Mouse (Mus musculus): ENCODE data around the gene Cdkn2d. TPM values are rescaled to one million over a fixed set of nuclear protein-coding genes. Genes with fewer than 3 reads are reported as not detected.
A peak's percentile ranks its signal among the peaks of the same experiment; 100 is the strongest.

The Cdkn2d gene
- polyA plus RNA-seq, 1 experiment from 2014 or later, result 129 TPM

- WGBS, result 75% methylated on average over 13 of the region's 13 CpGs
- ATAC-seq (ENCODE audit: low FRiP score), result no peak
- Histone ChIP-seq H3K4me2 (peak overlapping the region; percentile 79), H3K27ac (replicated peaks) (peak overlapping the region; percentile 91), H3K9me3 (replicated peaks) (no peaks in the 10 kb centered on the region), H3K4me3 (replicated peaks) (peak overlapping the region; percentile 76), H3K27me3 (replicated peaks) (no peaks in the 10 kb centered on the region), H3K9ac (replicated peaks) (peak overlapping the region; percentile 67; the same call in 1 of the 2 replicates), H3K36me3 (peaks cover 19% of the 10 kb centered on the region), H3K4me1 (peaks cover 47% of the 10 kb centered on the region)
Observed at GRCm38 (mm10) chr9:21288404-21289336, 2.5 kb downstream of the Cdkn2d start.

DNA sequence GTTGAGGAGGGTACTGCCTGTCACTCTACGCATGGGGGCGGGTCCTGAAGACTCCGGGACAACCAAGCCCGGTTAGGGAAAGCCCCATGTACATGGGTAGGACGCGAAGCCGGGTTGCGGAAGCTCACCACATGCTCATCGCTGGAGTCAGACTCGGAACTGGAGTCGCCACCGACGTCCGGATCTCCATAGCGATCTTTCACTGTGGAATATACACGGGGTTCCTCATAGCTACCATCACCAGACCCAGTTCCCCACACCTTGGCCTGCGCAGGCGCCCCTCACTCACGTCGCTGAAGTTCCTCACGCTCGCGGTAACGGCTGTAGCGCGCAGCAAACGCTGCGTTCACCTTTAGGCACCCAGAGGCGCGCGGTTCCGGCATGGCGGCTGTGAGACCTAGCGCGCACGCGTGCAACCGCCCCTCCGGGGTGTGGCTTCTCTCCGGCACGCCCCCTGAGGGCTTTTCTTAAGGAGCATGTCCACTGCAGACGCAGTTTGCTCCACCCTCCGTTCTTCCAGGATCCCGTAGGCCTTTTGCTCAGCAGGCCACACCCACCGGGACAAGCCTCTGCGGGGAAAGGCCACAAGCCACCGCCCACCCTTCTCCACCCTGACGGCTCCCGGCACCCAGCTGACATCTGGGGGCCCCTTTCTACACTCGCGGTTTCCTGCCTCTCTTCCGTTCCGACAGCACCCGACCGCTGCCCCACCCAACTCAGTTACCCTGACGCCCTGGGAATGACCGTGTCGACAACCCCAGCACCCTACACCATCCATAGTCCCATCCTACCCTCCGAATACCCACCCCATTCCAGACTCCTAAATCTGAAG, 3.4 kb downstream of the Cdkn2d start, which contains the start of gene Kri1:
Kri1 (minus strand) TSS at position 399 of the 832 bp plus-strand sequence.
- ATAC-seq (ENCODE audit: low FRiP score), result peak; percentile 82
- Histone ChIP-seq H3K9ac (replicated peaks) (peak within 1 kb of the TSS; percentile 67), H3K36me3 (peaks cover 22% of the 10 kb centered on the region), H3K27me3 (replicated peaks) (no peaks in the 10 kb centered on the region), H3K4me2 (peak within 1 kb of the TSS; percentile 79), H3K4me1 (peaks cover 47% of the 10 kb centered on the region), H3K4me3 (replicated peaks) (peak within 1 kb of the TSS; percentile 76), H3K9me3 (replicated peaks) (no peaks in the 10 kb centered on the region), H3K27ac (replicated peaks) (peak within 1 kb of the TSS; percentile 91)
- under 1% methylated on average over 59 of the region's 59 CpGs for WGBS

DNA sequence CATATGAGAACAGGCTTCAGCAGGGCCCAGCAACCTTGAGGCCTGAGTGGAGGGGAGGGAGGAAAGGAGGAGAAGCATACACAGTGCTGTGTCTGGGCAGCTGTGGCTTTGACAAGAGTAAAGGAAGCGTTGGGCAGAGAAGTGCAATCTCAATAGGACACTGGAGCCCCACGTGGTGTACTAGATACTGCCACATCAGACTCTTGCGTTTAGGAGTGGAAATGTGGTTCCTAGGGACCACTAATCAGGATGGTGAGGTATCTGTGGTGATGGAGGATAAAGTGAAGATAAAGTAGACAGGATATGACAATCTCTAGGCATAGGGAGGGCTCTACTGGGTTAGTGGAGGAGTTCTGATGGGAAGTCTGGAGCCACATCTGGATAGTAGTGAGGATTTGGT, 4.5 kb downstream of the Cdkn2d start:
- Histone ChIP-seq H3K9me3 (replicated peaks) (no peaks in the 10 kb centered on the region), H3K27me3 (replicated peaks) (no peaks in the 10 kb centered on the region), H3K27ac (replicated peaks) (peak overlapping the region; percentile 91), H3K4me2 (peak overlapping the region; percentile 79), H3K4me3 (replicated peaks) (peak overlapping the region; percentile 76), H3K4me1 (peaks cover 45% of the 10 kb centered on the region), H3K36me3 (peaks cover 30% of the 10 kb centered on the region), H3K9ac (replicated peaks) (peak overlapping the region; percentile 67)
- 65% methylated on average over 3 of the region's 3 CpGs for WGBS
- ATAC-seq (ENCODE audit: low FRiP score), result no peak

DNA sequence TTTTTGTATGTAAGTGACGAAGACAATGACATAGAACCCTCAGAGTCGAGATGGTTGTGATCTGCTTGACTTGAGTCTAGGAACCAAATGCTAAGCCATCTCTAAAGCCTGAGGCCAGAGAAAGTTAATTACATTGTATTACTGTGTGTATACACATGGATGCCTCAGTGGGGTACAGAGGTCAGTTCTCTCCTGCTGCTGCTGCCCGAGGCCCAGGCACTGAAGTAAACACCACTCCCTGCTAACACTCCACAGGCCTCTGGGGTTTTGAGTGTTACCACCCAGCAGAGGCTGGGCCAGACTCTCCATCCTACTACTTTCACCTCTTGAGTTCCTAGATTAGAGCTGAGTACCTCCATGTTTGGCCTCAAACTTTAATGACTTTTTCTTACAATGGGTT, 7.2 kb downstream of the Cdkn2d start:
- ATAC-seq (ENCODE audit: low FRiP score), result no peak
- Histone ChIP-seq H3K4me2 (no peak overlapping the region), H3K4me3 (replicated peaks) (no peak overlapping the region), H3K9me3 (replicated peaks) (no peaks in the 10 kb centered on the region), H3K27ac (replicated peaks) (no peak overlapping the region), H3K4me1 (peaks cover 28% of the 10 kb centered on the region), H3K27me3 (replicated peaks) (no peaks in the 10 kb centered on the region), H3K9ac (replicated peaks) (no peak overlapping the region), H3K36me3 (peaks cover 53% of the 10 kb centered on the region)
- WGBS, result 88% methylated on average over 3 of the region's 3 CpGs

- H3K27me3 ChIP-seq (replicated peaks), result no peaks in the 10 kb centered on the region
- H3K27ac ChIP-seq (replicated peaks), result no peak overlapping the region
- no peak overlapping the region for H3K4me3 ChIP-seq (replicated peaks)
- ATAC-seq (ENCODE audit: low FRiP score), result no peak
- H3K36me3 ChIP-seq, result peaks cover 57% of the 10 kb centered on the region
- WGBS, result 88% methylated on average over 5 of the region's 5 CpGs
- H3K9me3 ChIP-seq (replicated peaks), result no peaks in the 10 kb centered on the region
- no peak overlapping the region for H3K4me2 ChIP-seq
- no peak overlapping the region for H3K9ac ChIP-seq (replicated peaks)
- peaks cover 24% of the 10 kb centered on the region for H3K4me1 ChIP-seq
Observed at GRCm38 (mm10) chr9:21283591-21283990, 7.6 kb downstream of the Cdkn2d start.

GRCm38 (mm10) chr9:21277776-21278175, 13.4 kb downstream of the Cdkn2d start:
- no peak overlapping the region for H3K4me2 ChIP-seq
- H3K9me3 ChIP-seq (replicated peaks), result no peaks in the 10 kb centered on the region
- H3K4me1 ChIP-seq, result no peaks in the 10 kb centered on the region
- peaks cover 90% of the 10 kb centered on the region for H3K36me3 ChIP-seq
- WGBS, result 90% methylated on average over 5 of the region's 5 CpGs
- H3K27me3 ChIP-seq (replicated peaks), result no peaks in the 10 kb centered on the region
- no peak overlapping the region for H3K27ac ChIP-seq (replicated peaks)
- H3K9ac ChIP-seq (replicated peaks), result no peak overlapping the region
- ATAC-seq (ENCODE audit: low FRiP score), result no peak
- no peak overlapping the region for H3K4me3 ChIP-seq (replicated peaks)

GRCm38 (mm10) chr9:21276307-21276706, 14.9 kb downstream of the Cdkn2d start:
- 92% methylated on average over 8 of the region's 8 CpGs for whole genome bisulfite sequencing
- peaks cover 92% of the 10 kb centered on the region for H3K36me3 ChIP-seq

GRCm38 (mm10) chr9:21275727-21276126, 15.5 kb downstream of the Cdkn2d start:
- Histone ChIP-seq H3K36me3 (peaks cover 92% of the 10 kb centered on the region), H3K9ac (replicated peaks) (no peak overlapping the region), H3K4me3 (replicated peaks) (no peak overlapping the region), H3K27ac (replicated peaks) (no peak overlapping the region), H3K4me1 (no peaks in the 10 kb centered on the region), H3K27me3 (replicated peaks) (no peaks in the 10 kb centered on the region), H3K9me3 (replicated peaks) (no peaks in the 10 kb centered on the region), H3K4me2 (no peak overlapping the region)
- WGBS, result 89% methylated on average over 12 of the region's 12 CpGs
- no peak for ATAC-seq (ENCODE audit: low FRiP score)

More at GRCm38 (mm10) chr9:21276307-21276706, 14.9 kb downstream of the Cdkn2d start:
- Histone ChIP-seq H3K9me3 (replicated peaks) (no peaks in the 10 kb centered on the region), H3K27ac (replicated peaks) (no peak overlapping the region), H3K9ac (replicated peaks) (no peak overlapping the region), H3K4me2 (no peak overlapping the region), H3K27me3 (replicated peaks) (no peaks in the 10 kb centered on the region), H3K4me1 (no peaks in the 10 kb centered on the region), H3K4me3 (replicated peaks) (no peak overlapping the region)
- ATAC-seq (ENCODE audit: low FRiP score), result no peak

GRCm38 (mm10) chr9:21275013-21275710, 16.0 kb downstream of the Cdkn2d start:
- Histone ChIP-seq H3K9me3 (replicated peaks) (no peaks in the 10 kb centered on the region), H3K27me3 (replicated peaks) (no peaks in the 10 kb centered on the region), H3K4me2 (no peak overlapping the region), H3K9ac (replicated peaks) (no peak overlapping the region), H3K27ac (replicated peaks) (no peak overlapping the region), H3K4me1 (no peaks in the 10 kb centered on the region), H3K36me3 (peaks cover 97% of the 10 kb centered on the region), H3K4me3 (replicated peaks) (no peak overlapping the region)
- 92% methylated on average over 7 of the region's 7 CpGs for WGBS
- ATAC-seq (ENCODE audit: low FRiP score), result no peak

DNA sequence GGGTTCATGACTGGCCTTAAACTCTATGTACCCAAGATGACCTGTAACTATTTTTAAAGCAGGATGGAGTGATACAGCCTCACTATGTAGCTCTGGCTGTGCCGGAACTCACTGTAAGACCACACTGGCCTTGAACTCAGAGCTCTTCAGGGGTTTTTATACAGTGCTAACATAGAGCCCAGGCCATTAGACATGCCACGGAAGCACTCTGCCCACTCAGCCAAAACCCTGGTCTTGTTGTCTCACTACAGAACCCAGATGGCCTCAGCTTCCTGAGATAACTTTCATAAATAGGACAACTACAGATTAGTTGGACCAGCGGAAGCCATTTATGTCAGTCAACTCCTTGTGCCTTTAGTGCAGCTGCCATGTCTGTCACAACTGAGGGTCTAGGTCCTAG, 16.9 kb downstream of the Cdkn2d start:
- H3K4me3 ChIP-seq (replicated peaks), result no peak overlapping the region
- no peak for ATAC-seq (ENCODE audit: low FRiP score)
- no peak overlapping the region for H3K4me2 ChIP-seq
- 91% methylated on average over 3 of the region's 3 CpGs for WGBS
- H3K9me3 ChIP-seq (replicated peaks), result no peaks in the 10 kb centered on the region
- no peak overlapping the region for H3K9ac ChIP-seq (replicated peaks)
- H3K27ac ChIP-seq (replicated peaks), result no peak overlapping the region
- peaks cover 95% of the 10 kb centered on the region for H3K36me3 ChIP-seq
- H3K27me3 ChIP-seq (replicated peaks), result no peaks in the 10 kb centered on the region
- H3K4me1 ChIP-seq, result no peaks in the 10 kb centered on the region

DNA sequence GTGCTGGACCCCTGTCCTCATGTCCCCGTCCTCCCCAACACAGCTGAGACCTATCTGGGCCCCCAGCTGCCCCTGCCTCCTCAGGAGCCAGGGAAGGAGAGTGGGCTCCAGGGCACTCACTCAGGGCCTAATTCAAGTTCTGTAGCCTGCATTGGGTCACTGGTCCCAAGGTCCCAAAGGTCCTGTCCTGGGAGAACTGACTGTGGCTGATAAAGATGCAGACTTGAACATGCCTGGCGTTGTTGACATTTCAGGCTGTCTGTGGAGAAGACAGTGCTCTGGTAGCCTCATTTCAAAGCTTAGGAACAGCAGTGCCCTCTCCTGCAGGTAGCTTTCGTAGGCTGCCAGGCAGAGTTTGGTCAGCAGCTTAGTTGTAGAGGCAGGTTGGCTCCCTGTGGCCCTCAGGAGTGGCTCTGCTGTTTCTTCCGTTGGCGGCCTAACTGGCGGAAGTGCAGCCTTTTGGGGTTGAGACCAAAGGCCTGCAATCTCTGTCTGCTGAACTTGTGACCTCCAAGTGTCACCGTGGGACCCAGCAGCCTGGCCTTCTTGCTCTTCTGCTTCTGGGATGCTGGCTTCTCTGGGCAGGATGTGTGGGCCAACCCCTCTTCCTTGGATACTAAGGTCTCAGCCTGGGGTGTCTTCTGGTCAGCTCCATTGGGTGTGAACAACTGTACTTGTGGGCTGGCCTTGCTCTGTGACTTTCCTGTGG, 17.5 kb downstream of the Cdkn2d start:
- no peaks in the 10 kb centered on the region for H3K4me1 ChIP-seq
- H3K27ac ChIP-seq (replicated peaks), result no peak overlapping the region
- no peak overlapping the region for H3K4me3 ChIP-seq (replicated peaks)
- H3K27me3 ChIP-seq (replicated peaks), result no peaks in the 10 kb centered on the region
- H3K36me3 ChIP-seq, result peaks cover 95% of the 10 kb centered on the region
- WGBS, result 86% methylated on average over 7 of the region's 7 CpGs
- no peak overlapping the region for H3K4me2 ChIP-seq
- no peaks in the 10 kb centered on the region for H3K9me3 ChIP-seq (replicated peaks)
- no peak overlapping the region for H3K9ac ChIP-seq (replicated peaks)
- no peak for ATAC-seq (ENCODE audit: low FRiP score)

Measured in neural tube, embryonic 15.5 days (tissue).